Mouse (Mus musculus) retina, embryonic 14.5 days (tissue): ENCODE data around the gene Tmem205.

Experiments
- DNase-seq: peaks from one replicate; pipeline ENCODE4 v3.0.0-alpha.2; 2015; ENCODE audit warnings: low spot score

Gene Tmem205

GRCm38 (mm10) chr9:21943638-21944037 is 16.3 kb upstream of the Tmem205 start:
- DNase-seq = no peak

GRCm38 (mm10) chr9:21943046-21943445 is 15.7 kb upstream of the Tmem205 start:
- no peak for DNase-seq

- no peak for DNase-seq
Observed at GRCm38 (mm10) chr9:21938234-21938855, 11.0 kb upstream of the Tmem205 start.

GRCm38 (mm10) chr9:21937711-21938175 is 10.4 kb upstream of the Tmem205 start:
- DNase-seq = no peak

GRCm38 (mm10) chr9:21936692-21937570 is 9.6 kb upstream of the Tmem205 start, which contains the start of gene Plppr2:
TSS of gene Plppr2 (plus strand) at chr9:21937033.
- DNase-seq = peak; percentile 99

GRCm38 (mm10) chr9:21935466-21936131 is 8.2 kb upstream of the Tmem205 start:
- DNase-seq = no peak

- DNase-seq = no peak
Observed at GRCm38 (mm10) chr9:21934021-21934420, 6.7 kb upstream of the Tmem205 start.

- no peak for DNase-seq
Observed at GRCm38 (mm10) chr9:21932445-21933137, 5.2 kb upstream of the Tmem205 start.

GRCm38 (mm10) chr9:21932006-21932405 is 4.7 kb upstream of the Tmem205 start:
- DNase-seq = no peak

- no peak for DNase-seq
Observed at GRCm38 (mm10) chr9:21929208-21929607, 1.9 kb upstream of the Tmem205 start.

- no peak for DNase-seq
Observed at GRCm38 (mm10) chr9:21926784-21927183, 572 bp downstream of the Tmem205 start.

- DNase-seq = no peak
Observed at GRCm38 (mm10) chr9:21926155-21926554, 1.2 kb downstream of the Tmem205 start.

GRCm38 (mm10) chr9:21925506-21925905 is 1.9 kb downstream of the Tmem205 start:
- no peak for DNase-seq

- DNase-seq = no peak
Observed at GRCm38 (mm10) chr9:21925034-21925433, 2.3 kb downstream of the Tmem205 start.

- DNase-seq = no peak
Observed at GRCm38 (mm10) chr9:21924099-21924493, 3.3 kb downstream of the Tmem205 start.

GRCm38 (mm10) chr9:21923490-21924098 is 3.8 kb downstream of the Tmem205 start:
- DNase-seq = no peak

- DNase-seq = no peak
Observed at GRCm38 (mm10) chr9:21923036-21923435, 4.3 kb downstream of the Tmem205 start.

GRCm38 (mm10) chr9:21918692-21919384 is 8.5 kb downstream of the Tmem205 start:
- DNase-seq = no peak

- DNase-seq = peak; percentile 98
Observed at GRCm38 (mm10) chr9:21918035-21918592, 9.2 kb downstream of the Tmem205 start, which contains the start of gene Rab3d. TSS of gene Rab3d (minus strand) at chr9:21918192.

GRCm38 (mm10) chr9:21917493-21918034 is 9.8 kb downstream of the Tmem205 start:
- no peak for DNase-seq
